Mouse (Mus musculus) embryo, embryonic 10 days (tissue): ENCODE measurements around the gene Sik3.

Experiments used
- DNase-seq: peaks from one replicate; pipeline ENCODE4 v3.0.0-alpha.2; 2015; ENCODE audit warnings: low spot score

Sik3 gene

GRCm38 (mm10) chr9:46229573-46230449 lies 217.2 kb downstream of the Sik3 start:
- peak; percentile 90 for DNase-seq

- DNase-seq = peak; percentile 33
Observed at GRCm38 (mm10) chr9:46230450-46230975, 217.9 kb downstream of the Sik3 start.

GRCm38 (mm10) chr9:46235196-46235595 lies 222.6 kb downstream of the Sik3 start:
- DNase-seq = no peak

DNA sequence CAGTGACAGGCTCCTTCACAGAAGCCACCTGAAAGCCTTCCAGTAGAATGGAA lies 222.8 kb downstream of the Sik3 start, which contains the start of gene Apoc3:
Apoc3 (minus strand) TSS at position 41 of the 53 bp plus-strand sequence.
- no peak for DNase-seq

DNA sequence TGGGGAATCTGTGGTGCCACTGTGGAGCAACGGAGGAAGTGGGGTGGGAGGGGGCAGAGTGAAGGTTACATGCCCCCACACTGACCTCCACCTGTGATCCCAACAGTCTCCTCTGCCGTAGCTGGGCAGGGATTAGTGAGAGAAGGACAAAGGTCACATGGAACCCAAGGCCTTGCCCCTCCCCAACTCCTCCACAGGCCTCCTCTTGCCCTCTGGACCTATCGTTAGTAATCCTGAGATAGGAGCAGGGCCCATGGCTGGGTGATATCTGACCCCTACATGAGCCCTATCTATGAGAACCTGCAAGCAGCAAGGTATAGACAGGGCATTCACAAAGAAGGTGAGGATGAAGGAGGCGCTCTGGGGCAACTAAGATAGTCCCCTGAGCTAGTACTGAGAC lies 223.0 kb downstream of the Sik3 start:
- no peak for DNase-seq

GRCm38 (mm10) chr9:46238850-46239249 lies 226.2 kb downstream of the Sik3 start:
- no peak for DNase-seq

DNA sequence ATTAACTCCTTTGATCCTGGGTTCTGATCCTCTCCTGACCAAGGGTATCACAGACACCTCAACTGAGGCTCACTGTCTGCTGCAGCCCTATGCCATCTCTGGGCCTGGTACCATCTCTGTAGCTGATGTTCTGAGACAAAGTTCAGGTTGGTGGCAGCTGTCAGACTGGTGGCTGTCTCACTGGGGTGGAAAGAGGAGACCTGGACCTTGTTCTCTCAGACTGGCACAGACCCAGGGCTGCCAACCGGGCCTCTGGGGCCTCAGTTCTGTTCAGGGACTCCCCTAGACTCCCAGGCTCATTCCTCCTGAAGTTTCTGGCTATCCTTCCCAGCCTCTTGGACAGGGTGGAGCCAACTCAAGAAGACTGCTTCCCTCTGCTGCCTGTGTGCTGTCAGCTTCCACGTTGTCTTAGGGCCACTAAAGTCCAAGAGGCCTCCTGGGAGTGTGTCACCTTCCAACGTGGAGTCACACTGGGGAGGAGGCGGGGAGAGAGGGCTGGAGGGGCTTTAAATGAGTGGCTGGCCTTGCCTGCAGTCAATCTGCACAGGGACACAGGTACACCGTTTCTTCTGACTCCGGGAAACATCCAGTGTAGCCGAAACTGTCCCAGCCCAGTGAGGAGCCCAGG lies 228.0 kb downstream of the Sik3 start, which contains the start of gene Apoa4:
Apoa4 (plus strand) TSS at position 171 of the 628 bp plus-strand sequence.
- DNase-seq = no peak

DNA sequence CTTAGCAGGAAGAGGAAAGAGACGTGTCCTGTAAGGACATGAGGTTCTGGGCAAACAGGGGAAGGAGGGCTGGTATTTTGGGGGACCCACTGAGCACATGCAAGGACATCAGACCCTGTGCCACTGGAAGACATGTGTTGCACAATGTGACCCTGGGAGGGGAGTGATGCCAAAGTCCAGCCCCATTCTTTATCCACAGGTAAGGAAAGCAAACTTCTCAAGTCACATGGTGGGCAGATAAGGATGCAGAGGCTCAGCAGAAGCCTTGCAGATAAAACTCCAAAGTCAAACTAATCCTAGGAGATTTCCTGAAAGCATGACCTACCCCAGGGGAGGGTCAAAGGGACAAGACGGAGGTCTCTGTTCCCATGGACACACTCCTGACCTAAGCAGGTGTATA lies 229.2 kb downstream of the Sik3 start:
- DNase-seq = no peak

- no peak for DNase-seq
Observed at GRCm38 (mm10) chr9:46243122-46243521, 230.5 kb downstream of the Sik3 start.

- DNase-seq = no peak
Observed at GRCm38 (mm10) chr9:46243584-46243983, 231.0 kb downstream of the Sik3 start.

DNA sequence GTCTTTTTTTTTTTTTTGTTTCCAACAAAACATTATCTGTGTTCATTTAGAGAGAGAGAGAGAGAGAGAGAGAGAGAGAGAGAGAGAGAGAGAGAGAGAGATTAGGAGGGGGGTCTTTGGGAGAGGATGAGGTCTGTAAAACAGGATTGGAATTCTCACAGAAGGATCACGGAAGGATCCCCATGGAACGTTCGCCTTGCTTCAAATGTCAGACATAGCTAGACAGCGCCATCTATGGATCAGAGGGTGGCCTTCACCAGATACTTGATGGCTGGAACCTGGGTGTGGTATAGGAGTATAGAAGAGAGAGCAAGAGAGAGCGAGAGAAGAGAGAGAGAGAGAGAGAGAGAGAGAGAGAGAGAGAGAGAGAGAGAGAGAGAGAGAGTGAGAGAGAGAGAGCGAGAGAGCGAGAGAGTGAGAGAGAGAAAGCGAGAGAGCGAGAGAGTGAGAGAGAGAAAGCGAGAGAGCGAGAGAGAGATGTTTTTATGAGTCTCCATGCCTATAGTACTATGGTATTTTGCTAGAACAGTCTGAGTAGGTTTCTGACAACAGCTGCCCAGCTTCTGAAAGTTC lies 234.2 kb downstream of the Sik3 start:
- DNase-seq = peak; percentile 95

- no peak for DNase-seq
Observed at GRCm38 (mm10) chr9:46256177-46256576, 243.6 kb downstream of the Sik3 start.

DNA sequence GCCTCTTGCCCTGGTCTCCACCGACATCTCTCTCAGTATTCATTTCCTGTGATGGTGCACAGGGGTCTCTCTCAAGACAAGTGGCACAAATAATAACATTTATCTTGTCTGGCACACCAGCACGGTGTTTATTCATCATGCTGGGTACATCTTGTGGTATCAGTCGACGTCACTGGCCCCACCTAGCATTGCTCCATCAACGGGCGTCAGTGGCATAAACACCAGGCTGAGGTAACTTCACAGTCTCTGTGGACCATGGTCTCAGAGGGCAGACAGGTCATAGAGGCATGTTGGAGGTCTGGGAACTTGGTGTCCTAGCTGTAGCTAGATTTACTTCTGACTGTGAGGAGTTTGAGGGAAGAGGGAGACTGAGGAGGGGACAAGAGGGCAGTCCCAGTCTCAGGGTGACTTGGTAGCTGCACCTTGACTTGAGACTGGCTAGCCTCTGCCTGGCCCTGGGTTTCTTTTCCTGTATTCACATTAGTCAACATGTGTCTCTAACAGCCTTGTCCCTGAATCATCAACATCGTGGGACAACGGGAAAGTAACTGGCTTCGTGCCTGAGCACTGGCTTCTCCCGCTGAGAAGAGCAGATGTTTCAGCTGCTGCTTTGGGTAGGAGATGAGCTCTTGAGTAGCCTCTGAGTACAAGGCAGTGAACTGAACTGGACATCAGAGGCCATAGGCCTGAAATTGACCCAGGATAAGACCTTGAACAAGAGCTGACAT lies 244.2 kb downstream of the Sik3 start:
- no peak for DNase-seq

- DNase-seq = peak; percentile 18
Observed at GRCm38 (mm10) chr9:46257546-46257945, 244.9 kb downstream of the Sik3 start.

DNA sequence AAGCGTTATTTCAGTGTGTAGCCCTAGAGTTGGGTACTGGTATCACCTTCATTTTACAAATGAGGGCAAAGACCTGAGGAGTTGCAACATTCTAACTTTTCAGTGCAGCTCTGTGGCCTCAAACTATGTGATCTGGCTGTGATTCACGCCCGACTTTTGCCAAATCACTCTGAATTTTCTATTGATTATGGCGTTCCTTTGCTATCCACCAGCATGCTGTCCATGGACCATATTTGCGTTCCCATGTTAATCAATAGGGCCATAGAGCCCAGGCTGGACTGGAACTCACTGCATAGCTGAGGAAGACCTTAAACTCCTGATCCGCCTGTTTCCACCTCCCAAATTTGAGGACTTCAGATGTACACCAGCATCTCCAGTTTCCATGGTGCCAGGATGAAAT lies 246.5 kb downstream of the Sik3 start:
- DNase-seq = no peak

GRCm38 (mm10) chr9:46261131-46261530 lies 248.5 kb downstream of the Sik3 start:
- no peak for DNase-seq

- DNase-seq = no peak
Observed at GRCm38 (mm10) chr9:46268343-46268873, 255.8 kb downstream of the Sik3 start, which contains the start of gene Apoa5. Gene Apoa5 (plus strand): TSS chr9:46268633.

GRCm38 (mm10) chr9:46269125-46269524 lies 256.5 kb downstream of the Sik3 start:
- no peak for DNase-seq

GRCm38 (mm10) chr9:46270782-46271181 lies 258.2 kb downstream of the Sik3 start:
- no peak for DNase-seq

DNA sequence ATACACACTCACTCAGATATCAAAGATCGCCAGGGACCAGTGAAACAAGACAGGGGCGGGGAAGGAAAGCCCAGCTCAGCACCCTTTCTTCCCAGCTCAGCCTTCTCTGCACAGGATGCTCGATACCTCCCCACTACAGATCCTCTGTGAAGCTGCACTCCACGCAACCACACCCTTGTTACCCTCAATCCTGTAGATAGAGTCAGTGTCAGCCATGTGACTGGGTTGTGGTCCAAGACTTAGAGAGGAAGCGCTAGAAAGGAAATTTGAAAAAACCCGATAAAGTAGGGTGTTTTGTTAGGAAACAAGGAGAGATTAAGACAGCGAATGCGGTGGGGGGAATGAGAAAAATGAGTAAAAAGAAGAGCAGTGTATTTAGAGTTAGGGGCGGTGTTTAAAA lies 259.4 kb downstream of the Sik3 start:
- DNase-seq = no peak

DNA sequence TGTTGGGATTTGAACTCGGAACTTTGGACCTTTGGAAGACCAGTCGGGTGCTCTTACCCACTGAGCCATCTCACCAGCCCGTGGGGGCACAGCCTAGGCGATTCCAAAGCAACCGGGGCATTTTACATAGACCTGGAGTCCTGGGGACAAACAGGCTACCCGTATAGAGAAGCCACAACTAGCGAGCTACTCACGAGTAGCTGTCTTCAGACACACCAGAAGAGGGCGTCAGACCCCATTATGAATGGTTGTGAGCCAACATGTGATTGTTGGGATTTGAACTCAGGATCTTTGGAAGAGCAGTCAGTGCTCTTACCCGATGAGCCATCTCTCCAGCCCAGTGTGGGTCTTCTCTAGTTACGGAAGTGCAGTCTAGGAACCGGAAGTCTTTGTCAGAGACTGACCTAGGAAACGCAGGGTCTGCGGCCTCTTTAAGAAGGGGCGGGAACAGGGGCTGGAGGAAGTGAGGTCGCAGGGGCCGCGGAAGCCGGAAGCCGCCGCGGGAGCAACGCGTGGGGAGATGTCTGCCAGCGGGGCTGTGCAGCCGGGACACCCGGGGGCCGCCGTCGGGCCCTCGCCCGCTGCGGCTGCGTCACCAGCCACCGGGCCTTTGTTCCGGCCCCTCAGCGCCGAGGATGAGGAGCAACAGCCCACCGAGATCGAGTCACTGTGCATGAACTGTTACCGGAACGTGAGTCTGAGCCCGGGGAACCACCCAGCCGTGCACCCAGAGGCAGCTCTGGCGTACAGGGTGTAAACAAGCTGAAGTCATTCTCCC lies 260.2 kb downstream of the Sik3 start, which contains the start of gene Zpr1:
Zpr1 (plus strand) TSS at position 388 of the 778 bp plus-strand sequence.
- peak; percentile 94 for DNase-seq
